Mouse (Mus musculus) CH12.LX (cell line): Measurements from ENCODE around the gene Prrx2. TPM values are rescaled to one million over a fixed set of nuclear protein-coding genes. Genes with fewer than 3 reads are reported as not detected.
A peak's percentile ranks its signal among the peaks of the same experiment; 100 is the strongest.

Experiments
- DNase-seq: peaks from one replicate; pipeline ENCODE4 v3.0.0-alpha.2; 2013; ENCODE audit errors: extremely low read depth
- H3K27ac ChIP-seq: 2 replicates; pipeline ENCODE4 v1.5.1; 2012; ENCODE audit warnings: low read depth, mild to moderate bottlenecking, control low read depth, moderate library complexity; ENCODE audit not compliant: insufficient read depth
- H3K27me3 ChIP-seq: replicated peaks from 2 replicates; pipeline ENCODE3; 2012; ENCODE audit warnings: inconsistent platforms
- H3K36me3 ChIP-seq, 2 experiments: replicated peaks in 1 of 2; 2 replicates each; pipeline versions ENCODE3 to v1.6.1; 2012; ENCODE audit warnings: inconsistent platforms in 1 of 2, low read length in 1 of 2, mild to moderate bottlenecking in 1 of 2, mixed read lengths in 1 of 2, moderate library complexity in 1 of 2; ENCODE audit not compliant: control insufficient read depth in 1 of 2, insufficient read depth in 1 of 2
- H3K4me1 ChIP-seq, 2 experiments: 2 replicates each; pipeline ENCODE4 v1.6.1; 2012; ENCODE audit warnings: inconsistent platforms in 1 of 2, moderate library complexity in 1 of 2; ENCODE audit not compliant: insufficient read depth in 2 of 2, control insufficient read depth in 1 of 2
- H3K4me2 ChIP-seq: 2 replicates; pipeline ENCODE4 v1.6.1; 2012; ENCODE audit warnings: low read depth, mild to moderate bottlenecking, control low read depth; ENCODE audit not compliant: poor library complexity, insufficient read depth, severe bottlenecking
- H3K4me3 ChIP-seq, 3 experiments: fragments of 150-350 bp in 1 of 3; sonication (generic) in 1 of 3; replicated peaks in 1 of 3; 2 replicates each; pipeline versions ENCODE3 to v1.5.1; 2011 to 2012; ENCODE audit warnings: low read depth in 2 of 3, low read length in 2 of 3, mild to moderate bottlenecking in 2 of 3, moderate library complexity in 2 of 3, control low read depth in 1 of 3, improper control_type of control experiment in 1 of 3, inconsistent platforms in 1 of 3, mixed read lengths in 1 of 3; ENCODE audit not compliant: poor library complexity in 1 of 3
- H3K79me2 ChIP-seq: replicated peaks from 2 replicates; pipeline ENCODE4 v1.6.1; 2012; ENCODE audit warnings: mild to moderate bottlenecking, moderate library complexity; ENCODE audit not compliant: control insufficient read depth, poor library complexity, insufficient read depth, severe bottlenecking; ENCODE audit errors: extremely low read depth
- H3K9ac ChIP-seq: 2 replicates; pipeline ENCODE4 v1.6.1; 2012; ENCODE audit warnings: low read depth, mild to moderate bottlenecking, control low read depth, moderate library complexity; ENCODE audit not compliant: insufficient read depth
- H3K9me3 ChIP-seq: replicated peaks from 2 replicates; pipeline ENCODE3; 2012; ENCODE audit warnings: low read length, inconsistent platforms, mixed read lengths
- BHLHE40 ChIP-seq: IDR thresholded peaks from 2 replicates; pipeline ENCODE4 v1.6.1; 2011; ENCODE audit warnings: mild to moderate bottlenecking, low read depth, low read length, improper control_type of control experiment
- CHD1 ChIP-seq: IDR thresholded peaks from 2 replicates; pipeline ENCODE4 v1.6.1; 2012; ENCODE audit warnings: low read depth, low read length, improper control_type of control experiment, inconsistent platforms
- CTCF ChIP-seq, 2 experiments: IDR thresholded peaks in 1 of 2; conservative IDR thresholded peaks in 1 of 2; 2 replicates each; pipeline ENCODE4 v1.5.1; 2011 to 2012; ENCODE audit warnings: low read depth in 2 of 2, low read length in 2 of 2, improper control_type of control experiment in 1 of 2, inconsistent platforms in 1 of 2, mild to moderate bottlenecking in 1 of 2, moderate library complexity in 1 of 2
- ELF1 ChIP-seq: IDR thresholded peaks from 2 replicates; pipeline ENCODE4 v1.6.1; 2014; ENCODE audit warnings: low read depth, mild to moderate bottlenecking, inconsistent platforms, low read length, improper control_type of control experiment
- GABPA ChIP-seq: IDR thresholded peaks from 2 replicates; pipeline ENCODE4 v1.6.1; 2012; ENCODE audit warnings: low read depth, low read length, improper control_type of control experiment, inconsistent platforms; ENCODE audit not compliant: insufficient replicate concordance
- MAFK ChIP-seq: IDR thresholded peaks from 2 replicates; pipeline ENCODE4 v1.6.1; 2011; ENCODE audit warnings: low read length, improper control_type of control experiment; ENCODE audit not compliant: insufficient replicate concordance
- MAX ChIP-seq: IDR thresholded peaks from 2 replicates; pipeline ENCODE4 v1.6.1; 2011; ENCODE audit warnings: low read length, improper control_type of control experiment
- MXI1 ChIP-seq: IDR thresholded peaks from 2 replicates; pipeline ENCODE4 v1.6.1; 2011; ENCODE audit warnings: mild to moderate bottlenecking, low read depth, low read length, improper control_type of control experiment
- NRF1 ChIP-seq: IDR thresholded peaks from 2 replicates; pipeline ENCODE4 v1.6.1; 2014; ENCODE audit warnings: low read depth, mild to moderate bottlenecking, inconsistent platforms, low read length, improper control_type of control experiment, moderate library complexity
- RAD21 ChIP-seq: IDR thresholded peaks from 2 replicates; pipeline ENCODE4 v1.6.1; 2011; ENCODE audit warnings: low read depth, mild to moderate bottlenecking, low read length, improper control_type of control experiment, moderate library complexity
- ZC3H11A ChIP-seq: IDR thresholded peaks from 2 replicates; pipeline ENCODE4 v1.6.1; 2012; ENCODE audit warnings: low read depth, mild to moderate bottlenecking, inconsistent platforms, low read length, improper control_type of control experiment
- dilution Hi-C: fragments of 300-500 bp; cut with MboI; formaldehyde crosslinking; loops from 2 replicates; pipeline ENCODE4 v1.14.3; 2020; ENCODE audit warnings: low sequenced_read_pairs; ENCODE audit not compliant: extremely low pct_unique_long_range_greater_than_20kb, extremely low pct_ligation_motif_present
- in situ Hi-C: fragments of 300-500 bp; cut with MboI; formaldehyde crosslinking; loops from 3 replicates; pipeline ENCODE4 v1.14.3; 2019; ENCODE audit warnings: low sequenced_read_pairs, low pct_ligation_motif_present, low pct_unique_long_range_greater_than_20kb, mixed read lengths
- polyA plus RNA-seq: library from polyadenylated mRNA; unstranded; fragments of >175 nt; gene quantifications from 2 replicates; pipeline ENCODE4 v1.2.1, GENCODE M21; 2012; ENCODE audit warnings: low read depth; ENCODE audit not compliant: insufficient read length
- total RNA-seq, 2 experiments: library from RNA; depleted of rRNA; stranded (reverse); fragments of 300-350 nt in 1 of 2; fragments of >200 nt in 1 of 2; gene quantifications; 2 replicates each; pipeline ENCODE4 v1.2.3; 2012 to 2014

Prrx2 gene
- total and polyA plus RNA-seq, 3 experiments = not detected

GRCm38 (mm10) chr2:30803604-30804003, 31.2 kb upstream of the Prrx2 start, which contains the start of gene 1700001O22Rik:
Gene 1700001O22Rik, minus strand, starts transcription at chr2:30803661.
- peaks cover 4% of the 10 kb centered on the region for H3K9me3 ChIP-seq
- no peaks in the 10 kb centered on the region for H3K36me3 ChIP-seq
- H3K4me2 ChIP-seq = no peak within 1 kb of the TSS
- H3K9ac ChIP-seq = no peak within 1 kb of the TSS
- dilution Hi-C loops (no loop called here), in situ Hi-C loops (no loop called here)
- peaks cover 53% of the 10 kb centered on the region for H3K27me3 ChIP-seq
- H3K4me3 ChIP-seq = no peak within 1 kb of the TSS
- peaks cover 7% of the 10 kb centered on the region for H3K79me2 ChIP-seq
- H3K27ac ChIP-seq = no peak within 1 kb of the TSS
- DNase-seq = no peak
- TF ChIP-seq MAFK = no peak
- TF ChIP-seq ELF1 = no peak
- no peak for TF ChIP-seq NRF1
- TF ChIP-seq MXI1 = no peak
- no peak for TF ChIP-seq BHLHE40
- TF ChIP-seq MAX = no peak
- no peak for TF ChIP-seq RAD21
- TF ChIP-seq, all 38 proteins: peak for 0
- H3K4me1 ChIP-seq = peaks cover 0 to 5% of the 10 kb centered on the region in 2 experiments; a peak in 1 of 4 replicates

GRCm38 (mm10) chr2:30805983-30806382, 28.8 kb upstream of the Prrx2 start:
- Histone ChIP-seq H3K36me3 (peaks cover 0 to 12% of the 10 kb centered on the region in 2 experiments), H3K27me3 (peaks cover 30% of the 10 kb centered on the region), H3K9me3 (peaks cover 4% of the 10 kb centered on the region), H3K4me2 (no peak overlapping the region), H3K9ac (no peak overlapping the region), H3K79me2 (peaks cover 28% of the 10 kb centered on the region), H3K4me3 (no peak overlapping the region), H3K4me1 (peaks cover 2 to 20% of the 10 kb centered on the region in 2 experiments)
- no peak for DNase-seq
- in situ Hi-C loops = no loop called here
- TF ChIP-seq ZC3H11A = no peak
- TF ChIP-seq ELF1 = no peak
- no peak for TF ChIP-seq CTCF (conservative IDR thresholded peaks at IDR 0.05 in 1 of 2, IDR thresholded peaks at IDR 0.05 in 1 of 2; ENCODE audit: low read depth in 2 of 2, low read length in 2 of 2)
- TF ChIP-seq RAD21 = no peak
- TF ChIP-seq CHD1 = no peak
- TF ChIP-seq, all 38 proteins: peak for 0
- dilution Hi-C loops = no loop called here
- H3K27ac ChIP-seq = no peak overlapping the region

GRCm38 (mm10) chr2:30807147-30807647, 27.6 kb upstream of the Prrx2 start:
- Histone ChIP-seq H3K27ac (no peak overlapping the region), H3K79me2 (peaks cover 38% of the 10 kb centered on the region), H3K9ac (peak overlapping the region; percentile 21; the same call in 1 of the 2 replicates), H3K27me3 (peaks cover 20% of the 10 kb centered on the region), H3K4me2 (peak overlapping the region; percentile 52), H3K9me3 (peaks cover 4% of the 10 kb centered on the region), H3K36me3 (peaks cover under 1 to 23% of the 10 kb centered on the region in 2 experiments), H3K4me3 (peak overlapping the region; percentile 46 to 98 (median 47)), H3K4me1 (peaks cover 2 to 27% of the 10 kb centered on the region in 2 experiments)
- dilution Hi-C loops = no loop called here
- in situ Hi-C loops = no loop called here
- no peak for DNase-seq
- peak; percentile 72; the same call in 1 of the 2 replicates for TF ChIP-seq ELF1
- no peak for TF ChIP-seq GABPA
- no peak for TF ChIP-seq CTCF (conservative IDR thresholded peaks at IDR 0.05 in 1 of 2, IDR thresholded peaks at IDR 0.05 in 1 of 2; ENCODE audit: low read depth in 2 of 2, low read length in 2 of 2)
- TF ChIP-seq, all 38 proteins: peak for 1
